Mouse (Mus musculus) thymus, adult 18-20 months (tissue): ENCODE results near the gene Fam78a.

ENCODE experiments used
- DNase-seq, 2 experiments: peaks; one replicate each; pipeline ENCODE4 v3.0.0; 2022; ENCODE audit warnings: mixed read lengths in 2 of 2

Gene Fam78a

GRCm38 (mm10) chr2:32037279-32037858, 47.3 kb downstream of the Fam78a start:
- DNase-seq, result no peak

GRCm38 (mm10) chr2:32034206-32034605, 50.5 kb downstream of the Fam78a start:
- DNase-seq, result peak in 1 of 2 experiments; percentile 61

GRCm38 (mm10) chr2:32033436-32033835, 51.2 kb downstream of the Fam78a start:
- no peak for DNase-seq

GRCm38 (mm10) chr2:32029636-32030035, 55.0 kb downstream of the Fam78a start:
- no peak for DNase-seq

GRCm38 (mm10) chr2:32024372-32024771, 60.3 kb downstream of the Fam78a start:
- no peak for DNase-seq

- DNase-seq, result no peak
These were observed 64.4 kb downstream of the Fam78a start for GRCm38 (mm10) chr2:32020229-32020628.

- no peak for DNase-seq
These were observed 65.0 kb downstream of the Fam78a start for GRCm38 (mm10) chr2:32019704-32020103.

GRCm38 (mm10) chr2:32008716-32009115, 75.9 kb downstream of the Fam78a start:
- no peak for DNase-seq

- no peak for DNase-seq
These were observed 76.3 kb downstream of the Fam78a start for GRCm38 (mm10) chr2:32008311-32008710.
